Comparison of ENCODE assay signal across 8 mouse cellular contexts in genomic region chr11:50024445-50024832, GRCm38 (mm10). TPM values are rescaled to one million over a fixed set of nuclear protein-coding genes. Genes with fewer than 3 reads are reported as not detected.
DNase-seq lines count a peak whose midpoint lies in the region; ATAC-seq and TF ChIP-seq lines count a peak whose summit lies in the region.

No protein-coding gene starts in this region.

- no peak; the same call in 1 of the 2 replicates for ATAC-seq in heart, embryonic 11.5 days (replicated peaks; ENCODE audit: insufficient number of reproducible peaks, low FRiP score, low TSS enrichment)
- ATAC-seq in forebrain, embryonic 16.5 days = peak; percentile 18; the same call in 1 of the 2 replicates
- ATAC-seq in liver, postnatal 0 days = no peak

- no peak overlapping the region for H3K27ac ChIP-seq in heart, embryonic 11.5 days (ENCODE audit: low read depth, low read length)
- peak overlapping the region; percentile 97; the same call in 1 of the 2 replicates for H3K27ac ChIP-seq in forebrain, embryonic 16.5 days (ENCODE audit: low read length)
- H3K27ac ChIP-seq in liver, postnatal 0 days (ENCODE audit: low read depth) = peak overlapping the region; percentile 93

- TF ChIP-seq EP300 in liver, postnatal 0 days (IDR thresholded peaks at IDR 0.05; ENCODE audit: low read depth) = no peak

- H3K36me3 ChIP-seq in heart, embryonic 11.5 days (ENCODE audit: control insufficient read depth, insufficient read depth, low read length) = no peaks in the 10 kb centered on the region
- H3K36me3 ChIP-seq in E14TG2a.4 (ENCODE audit: insufficient read depth, low read length) = no peaks in the 10 kb centered on the region
- no peaks in the 10 kb centered on the region for H3K36me3 ChIP-seq in forebrain, embryonic 16.5 days (ENCODE audit: control insufficient read depth, insufficient read depth)
- no peaks in the 10 kb centered on the region for H3K36me3 ChIP-seq in liver, postnatal 0 days (replicated peaks; ENCODE audit: insufficient read depth, low read length)

- H3K4me3 ChIP-seq in heart, embryonic 11.5 days (ENCODE audit: low read depth, low read length) = peak overlapping the region; percentile 86
- H3K4me3 ChIP-seq in E14TG2a.4 (replicated peaks; ENCODE audit: low read length) = peak overlapping the region; percentile 85
- H3K4me3 ChIP-seq in forebrain, embryonic 16.5 days (replicated peaks; ENCODE audit: low read length) = peak overlapping the region; percentile 73
- H3K4me3 ChIP-seq in liver, postnatal 0 days (ENCODE audit: low read depth, low read length) = peak overlapping the region; percentile 92

- peaks cover 5% of the 10 kb centered on the region; the same call in 1 of the 2 replicates for H3K4me1 ChIP-seq in heart, embryonic 11.5 days (ENCODE audit: control insufficient read depth, insufficient read depth, low read length)
- H3K4me1 ChIP-seq in E14TG2a.4 (replicated peaks; ENCODE audit: low read depth, low read length) = peaks cover 11% of the 10 kb centered on the region
- peaks cover 31% of the 10 kb centered on the region for H3K4me1 ChIP-seq in forebrain, embryonic 16.5 days (replicated peaks; ENCODE audit: control insufficient read depth, insufficient read depth, low read length)
- H3K4me1 ChIP-seq in liver, postnatal 0 days (ENCODE audit: insufficient read depth) = peaks cover 24% of the 10 kb centered on the region

- peaks cover 15% of the 10 kb centered on the region for H3K27me3 ChIP-seq in heart, embryonic 11.5 days (ENCODE audit: control insufficient read depth, insufficient read depth, low read length)
- H3K27me3 ChIP-seq in E14TG2a.4 (ENCODE audit: insufficient read depth, low read length) = peaks cover 60% of the 10 kb centered on the region
- H3K27me3 ChIP-seq in forebrain, embryonic 16.5 days (replicated peaks; ENCODE audit: control insufficient read depth, insufficient read depth, low read length) = no peaks in the 10 kb centered on the region
- H3K27me3 ChIP-seq in liver, postnatal 0 days (ENCODE audit: insufficient read depth, low read length) = no peaks in the 10 kb centered on the region

- DNase-seq in heart, postnatal 4 days = no peak
- no peak for DNase-seq in liver, postnatal 0 days
- DNase-seq in gastrocnemius, adult 18-20 months (ENCODE audit: low spot score) = no peak
- DNase-seq in kidney, adult 9 months = no peak
- DNase-seq in gastrocnemius, postnatal 4 days (ENCODE audit: low spot score in 2 of 2) = no peak

- TF ChIP-seq CTCF in E14TG2a.4 (conservative IDR thresholded peaks at IDR 0.05; ENCODE audit: low read length) = no peak
- no peak for TF ChIP-seq CTCF in liver, postnatal 0 days (IDR thresholded peaks at IDR 0.05; ENCODE audit: low read depth)

- WGBS in heart, embryonic 11.5 days (ENCODE audit: insufficient replicate concordance) = 59% methylated on average over 6 of the region's 6 CpGs
- WGBS in forebrain, embryonic 16.5 days = 64% methylated on average over 6 of the region's 6 CpGs
- 33% methylated on average over 6 of the region's 6 CpGs for WGBS in liver, postnatal 0 days (ENCODE audit: insufficient replicate concordance)

- H3K9me3 ChIP-seq in heart, embryonic 11.5 days (replicated peaks; ENCODE audit: control insufficient read depth, low read length) = no peaks in the 10 kb centered on the region
- peaks cover 10% of the 10 kb centered on the region; the same call in 1 of the 2 replicates for H3K9me3 ChIP-seq in E14TG2a.4 (ENCODE audit: low read length)
- H3K9me3 ChIP-seq in forebrain, embryonic 16.5 days (ENCODE audit: control insufficient read depth, low read length) = no peaks in the 10 kb centered on the region
- H3K9me3 ChIP-seq in liver, postnatal 0 days (ENCODE audit: low read length) = no peaks in the 10 kb centered on the region

- H3K4me2 ChIP-seq in heart, embryonic 11.5 days = peak overlapping the region; percentile 92
- H3K4me2 ChIP-seq in forebrain, embryonic 16.5 days (ENCODE audit: low read length) = peak overlapping the region; percentile 51
- H3K4me2 ChIP-seq in liver, postnatal 0 days (ENCODE audit: low read depth, low read length) = peak overlapping the region; percentile 98

- H3K9ac ChIP-seq in heart, embryonic 11.5 days (ENCODE audit: low read depth, low read length) = no peak overlapping the region
- peak overlapping the region; percentile 93; the same call in 1 of the 2 replicates for H3K9ac ChIP-seq in forebrain, embryonic 16.5 days (replicated peaks; ENCODE audit: low read depth, low read length)
- no peak overlapping the region for H3K9ac ChIP-seq in liver, postnatal 0 days (replicated peaks)

RNA-seq across cellular contexts. Expression of gene Rnf130, which starts 0.7 kb away (rescaled TPM):
- polyA plus RNA-seq in heart, embryonic 11.5 days (2014; fragmentation: Nextera tagmentation; extraction: Ambion mirVana) = 30.3 and 35.2 TPM in 2 replicates
- total RNA-seq in heart, postnatal 4 days (2021) = 10 to 100 TPM; 39.1 to 45.1 TPM
- 65.0 and 69.2 TPM in 2 replicates for polyA plus RNA-seq in forebrain, embryonic 16.5 days (2015; fragmentation: Nextera tagmentation; extraction: Ambion mirVana)
- 75.0 and 82.0 TPM in 2 replicates for polyA plus RNA-seq in liver, postnatal 0 days (2015; fragmentation: Nextera tagmentation; extraction: Ambion mirVana)
- total RNA-seq in gastrocnemius, adult 18-20 months (2021) = 10 to 100 TPM; 47.8 to 53.2 TPM
- total RNA-seq in gastrocnemius, postnatal 4 days (2021) = 10 to 100 TPM; 41.3 to 44.0 TPM
